Mouse (Mus musculus) ZHBTc4 (cell line): ENCODE results near the gene Mau2.
A peak's percentile ranks its signal among the peaks of the same experiment; 100 is the strongest.
"Not testable (repeated sequence)": the region's sequence is repeated elsewhere in the genome, so short reads cannot be mapped to it uniquely, and the experiment has no call there.

ENCODE experiments used
- DNase-seq: peaks from one replicate; pipeline ENCODE4 v3.0.0-alpha.2; 2011; ENCODE audit warnings: low read depth, low spot score

Gene Mau2

DNA sequence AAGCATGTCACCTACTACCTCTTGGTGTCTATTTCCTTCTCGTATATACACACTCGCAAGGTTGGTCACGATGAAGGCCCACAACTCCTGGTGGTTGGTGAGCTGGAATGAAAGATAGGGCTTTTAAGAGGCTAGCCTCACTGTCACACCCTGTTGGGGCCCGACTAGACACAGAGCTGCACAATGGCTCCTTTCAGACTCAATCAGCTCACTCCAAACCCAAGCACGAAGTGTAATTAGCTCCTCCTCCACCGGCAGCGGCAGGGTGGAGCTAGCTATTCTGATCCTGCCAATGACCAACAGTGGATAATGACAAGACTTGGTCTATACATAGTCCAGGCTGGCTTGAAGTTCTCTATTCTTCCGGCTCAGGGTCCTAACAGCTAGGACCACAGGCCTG, 18.9 kb downstream of the Mau2 start:
- peak; percentile 68 for DNase-seq

DNA sequence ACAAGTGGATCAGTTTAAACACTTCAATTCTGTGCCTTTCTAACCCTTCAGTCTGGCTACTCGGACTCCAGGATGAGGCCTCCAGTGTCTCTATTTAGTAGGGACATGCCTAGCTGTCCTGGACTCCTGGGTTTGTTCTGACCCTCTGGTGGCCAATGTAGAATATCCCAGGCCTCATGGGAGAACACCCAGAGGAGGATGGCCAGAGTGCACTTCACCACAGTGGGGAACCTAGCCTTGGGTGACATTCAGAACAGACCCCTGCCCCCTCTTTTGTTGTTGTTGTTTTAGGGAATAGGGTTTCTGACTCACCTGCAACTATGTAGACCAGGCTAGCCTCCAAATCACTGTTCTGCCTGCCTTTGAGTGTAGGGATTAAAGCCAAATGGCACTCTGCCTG, 27.5 kb downstream of the Mau2 start:
- no peak for DNase-seq

DNA sequence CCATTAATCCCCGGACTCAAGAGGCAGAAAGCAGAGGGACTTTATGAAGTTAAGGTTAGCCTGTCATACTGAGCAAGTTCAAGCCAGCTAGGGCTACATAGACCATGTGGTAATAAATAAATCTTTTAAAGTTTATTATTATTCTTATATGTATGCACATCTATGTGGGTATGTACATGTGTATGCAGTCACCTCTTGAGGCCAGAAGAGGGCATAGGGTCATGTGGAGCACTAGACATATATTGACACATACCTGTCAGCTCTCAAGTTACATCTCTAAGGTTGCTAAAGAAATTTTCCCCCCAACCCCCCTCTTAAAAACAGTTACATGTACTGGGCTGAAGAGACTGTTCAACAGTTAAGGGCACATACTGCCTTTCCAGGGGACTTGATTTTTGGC, 29.8 kb downstream of the Mau2 start:
- no peak for DNase-seq

DNA sequence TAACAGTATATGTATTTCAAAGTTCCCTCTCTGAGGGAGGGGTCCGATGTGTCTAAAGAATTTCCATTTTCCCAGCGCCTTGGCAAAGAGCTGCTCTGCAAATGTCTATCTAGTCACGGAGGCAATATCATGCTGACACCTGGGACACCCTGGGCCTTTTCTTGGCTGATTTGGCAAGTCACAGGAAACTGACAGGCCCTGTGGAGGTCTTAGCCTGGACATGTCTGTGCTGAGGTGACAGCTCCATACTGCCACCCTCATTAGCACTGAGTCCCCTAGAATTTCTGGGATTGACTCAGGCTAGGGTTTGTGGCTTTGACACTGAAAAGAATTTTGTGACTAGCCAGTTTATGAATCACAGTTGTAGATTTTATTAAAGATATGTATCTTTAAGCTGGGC, 30.2 kb downstream of the Mau2 start:
- DNase-seq, result no peak

DNA sequence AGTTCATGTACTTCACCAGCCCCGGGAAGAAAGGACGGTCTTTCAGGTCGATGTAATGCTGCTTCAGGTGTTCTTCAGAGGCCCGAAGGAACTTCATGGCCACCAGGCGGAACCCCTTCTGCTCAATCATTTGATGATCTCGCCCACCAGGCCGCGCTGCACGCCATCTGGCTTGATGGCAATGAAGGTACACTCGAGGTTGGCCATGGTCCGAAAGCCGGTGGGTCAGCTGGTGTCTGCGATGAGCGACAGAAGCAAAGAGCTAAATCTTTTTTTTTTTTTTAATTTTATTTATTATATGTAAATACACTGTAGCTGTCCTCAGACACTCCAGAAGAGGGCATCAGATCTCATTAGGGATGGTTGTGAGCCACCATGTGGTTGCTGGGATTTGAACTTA, 31.7 kb downstream of the Mau2 start:
- not testable (repeated sequence) for DNase-seq

DNA sequence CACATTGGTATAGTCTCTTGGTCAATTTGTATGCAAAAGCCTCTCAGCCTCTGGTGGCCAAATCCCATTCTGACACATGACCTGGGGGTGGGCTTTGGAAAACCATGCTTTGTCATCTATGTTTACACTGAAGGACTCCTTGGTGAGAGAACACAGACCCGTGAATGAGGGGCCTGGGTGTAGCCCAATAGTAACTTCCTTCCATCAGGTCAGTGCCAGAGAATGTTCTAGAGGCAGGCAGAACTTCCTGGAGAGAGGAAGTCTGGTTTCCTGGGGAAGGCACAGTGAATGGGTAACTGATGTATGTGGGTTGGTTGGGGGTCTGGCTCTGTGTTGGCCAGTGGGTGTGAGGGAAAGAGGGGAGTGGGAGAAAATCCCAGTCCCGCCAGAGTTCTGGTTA, 37.4 kb downstream of the Mau2 start:
- no peak for DNase-seq

DNA sequence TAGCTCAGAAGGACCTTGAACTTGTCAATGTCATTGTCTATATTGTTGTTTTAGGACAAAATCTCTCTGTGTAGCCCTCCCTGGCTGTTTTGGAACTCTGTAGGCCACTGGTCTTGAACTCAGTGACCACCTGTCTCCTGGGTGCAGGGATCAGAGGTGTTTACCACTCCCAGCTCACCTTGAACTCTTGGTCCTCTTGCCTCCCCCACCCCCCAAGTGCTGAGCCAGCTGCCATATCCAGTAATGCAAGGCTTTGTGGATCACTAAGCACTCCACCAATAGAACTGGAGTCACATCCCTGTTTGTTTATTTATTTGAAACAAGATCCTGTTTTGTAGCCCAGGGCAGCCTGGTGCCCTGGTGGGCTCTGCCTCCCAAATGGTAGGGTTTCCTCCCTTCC, 38.2 kb downstream of the Mau2 start:
- DNase-seq, result no peak

DNA sequence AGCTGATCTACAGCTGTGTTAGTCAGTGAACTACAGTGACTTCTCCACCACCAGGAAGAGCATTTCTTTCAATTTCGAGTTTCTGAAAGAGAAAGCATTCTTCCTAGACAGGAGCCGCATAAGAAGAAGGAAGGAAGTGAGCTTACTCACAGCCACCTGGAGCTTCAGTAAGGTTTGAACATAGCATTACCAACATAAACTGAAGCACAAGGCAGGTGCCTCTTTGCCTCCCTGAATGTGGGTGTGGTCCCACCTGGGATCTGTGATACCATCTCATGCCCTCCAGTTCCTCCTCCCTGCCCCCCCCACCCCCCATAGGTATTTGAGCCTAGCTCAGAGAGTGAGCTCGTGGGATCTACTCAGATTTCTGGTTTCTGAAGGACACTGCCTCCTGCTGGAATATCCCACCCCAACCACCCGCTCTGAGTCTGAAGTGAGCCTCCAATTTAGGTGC, 39.3 kb downstream of the Mau2 start:
- DNase-seq, result peak; percentile 43

DNA sequence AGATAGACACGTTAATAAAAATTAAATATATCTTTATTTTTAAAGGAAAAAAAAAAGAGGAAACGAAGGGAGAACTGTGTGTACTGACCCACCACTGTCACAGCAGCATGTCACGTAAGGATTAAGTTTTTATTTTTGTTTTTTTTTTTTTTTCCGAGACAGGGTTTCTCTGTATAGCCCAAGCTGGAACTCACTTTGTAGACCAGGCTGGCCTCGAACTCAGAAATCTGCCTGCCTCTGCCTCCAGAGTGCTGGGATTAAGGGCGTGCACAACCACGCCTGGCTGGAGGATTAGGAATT, 40.7 kb downstream of the Mau2 start:
- not testable (repeated sequence) for DNase-seq

DNA sequence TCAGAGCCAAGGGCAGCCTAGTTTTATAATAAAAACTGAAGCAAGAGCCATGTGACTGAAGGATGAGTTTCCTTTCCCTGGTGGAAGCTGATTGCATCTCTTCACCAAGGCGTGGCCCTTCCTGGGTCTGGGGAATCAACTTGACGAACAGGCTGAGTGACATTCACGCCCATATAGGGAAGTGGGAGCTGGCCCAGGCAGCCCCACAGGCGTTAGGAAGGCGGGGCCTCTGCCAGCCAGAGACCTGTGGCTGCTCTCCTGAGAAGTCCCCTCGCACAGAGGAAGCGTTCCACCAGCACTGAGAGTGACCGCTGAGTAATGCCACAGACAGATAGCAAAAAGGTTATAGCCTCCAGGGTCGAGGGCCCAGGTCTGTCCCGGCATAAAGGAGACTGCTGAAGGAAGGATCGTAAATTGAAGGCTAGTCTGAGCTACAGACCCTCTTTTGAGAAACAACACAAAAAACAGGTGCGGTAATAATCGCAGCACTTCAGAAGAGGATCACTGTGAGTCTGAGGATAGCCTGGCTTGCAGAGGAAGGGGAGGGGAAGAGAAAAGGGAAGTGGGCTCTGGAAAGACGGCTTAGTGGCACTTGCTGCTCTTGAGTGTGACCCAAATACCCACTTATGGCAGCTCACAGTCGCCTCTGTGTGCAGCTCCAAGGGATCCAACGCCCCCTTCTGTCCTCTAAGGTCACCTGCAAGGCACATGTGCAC, 41.2 kb downstream of the Mau2 start:
- DNase-seq, result peak; percentile 95

DNA sequence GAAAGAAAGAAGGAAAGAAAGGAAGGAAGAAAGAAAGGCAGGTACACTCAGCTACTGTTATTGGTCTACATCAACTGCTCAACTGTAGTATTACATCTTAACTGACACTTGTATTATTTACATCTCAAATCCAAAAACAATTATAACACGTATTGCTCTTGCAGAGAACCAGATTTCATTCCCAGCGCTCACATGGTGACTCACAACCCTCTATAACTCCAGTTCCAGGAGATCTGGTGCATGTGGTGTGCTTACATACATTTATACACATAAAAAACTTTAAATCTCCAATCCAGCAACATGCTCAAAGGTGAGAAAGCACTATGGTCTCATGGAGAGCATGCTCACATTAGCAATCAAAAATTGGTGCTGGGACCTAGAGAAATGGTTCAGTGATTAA, 42.3 kb downstream of the Mau2 start:
- DNase-seq, result no peak

DNA sequence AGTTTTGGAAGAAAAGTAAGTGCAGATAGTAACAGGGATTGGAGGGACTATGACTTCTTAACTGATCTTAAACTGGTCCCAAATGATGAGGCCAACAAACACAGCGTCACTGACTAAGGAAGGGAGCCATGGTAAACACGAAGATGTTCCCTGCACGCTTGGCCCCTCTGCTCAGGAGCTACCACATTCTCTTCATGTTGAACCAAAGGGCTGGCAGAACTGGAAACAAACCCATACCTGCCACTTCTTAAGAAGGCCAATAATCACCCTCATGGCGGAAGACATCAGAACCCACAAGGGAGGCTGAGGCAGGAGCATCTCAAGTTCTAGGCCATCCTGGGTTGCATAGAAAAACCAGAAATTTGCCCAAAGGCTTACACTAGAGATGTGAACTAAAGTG, 43.3 kb downstream of the Mau2 start:
- no peak for DNase-seq

DNA sequence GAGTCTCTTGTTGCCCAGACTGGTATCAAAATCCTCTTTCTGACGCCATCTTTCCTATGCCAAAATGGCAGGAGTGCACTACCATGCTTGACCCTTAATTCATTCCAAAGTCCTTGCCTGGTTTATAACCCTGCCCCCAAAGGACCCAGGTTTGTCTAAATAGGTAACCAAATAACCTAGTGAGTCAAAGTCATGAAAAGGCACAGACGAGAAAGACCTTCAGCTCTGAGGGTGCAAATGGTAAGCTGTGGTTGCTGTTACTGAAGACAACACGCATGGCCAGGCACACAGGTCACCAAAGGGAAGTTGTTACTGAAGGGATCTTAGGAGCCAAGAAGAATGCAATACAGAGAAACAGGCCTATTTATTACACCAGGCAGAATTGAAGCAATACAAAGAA, 43.8 kb downstream of the Mau2 start:
- no peak for DNase-seq

DNA sequence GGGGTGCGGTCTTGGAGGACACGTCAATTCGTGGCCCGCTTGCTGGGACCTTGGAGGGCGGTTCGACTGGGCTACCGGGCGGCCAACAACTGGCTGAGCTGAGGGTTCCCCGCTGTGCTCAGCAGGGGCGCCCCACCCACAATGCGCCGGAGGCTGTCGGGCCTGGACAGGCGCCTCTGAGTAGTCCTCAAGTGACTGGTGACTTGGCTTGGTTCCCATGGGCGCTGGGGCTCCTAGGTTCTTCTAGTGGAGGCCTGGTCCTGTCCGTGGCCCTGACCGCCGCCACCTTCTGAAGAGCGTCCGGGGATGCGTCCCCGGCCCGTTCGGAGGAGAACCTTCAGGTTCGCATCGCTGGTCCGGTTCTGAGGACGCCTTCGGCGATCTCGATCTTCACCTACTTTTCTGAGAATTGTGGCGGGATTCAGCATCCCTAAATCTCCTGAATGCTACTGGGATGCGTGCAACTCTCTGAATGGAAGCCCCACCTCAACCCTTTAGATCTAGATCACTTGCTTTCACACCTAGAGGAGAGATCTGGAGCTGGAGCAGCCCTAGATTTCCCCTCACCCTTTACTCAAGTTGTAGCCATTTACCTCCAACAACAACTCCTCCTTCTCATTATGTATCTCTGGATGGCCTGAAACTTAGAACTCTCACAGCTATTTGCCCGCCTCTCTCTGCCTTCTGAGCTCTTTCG, 45.8 kb downstream of the Mau2 start:
- DNase-seq, result no peak

DNA sequence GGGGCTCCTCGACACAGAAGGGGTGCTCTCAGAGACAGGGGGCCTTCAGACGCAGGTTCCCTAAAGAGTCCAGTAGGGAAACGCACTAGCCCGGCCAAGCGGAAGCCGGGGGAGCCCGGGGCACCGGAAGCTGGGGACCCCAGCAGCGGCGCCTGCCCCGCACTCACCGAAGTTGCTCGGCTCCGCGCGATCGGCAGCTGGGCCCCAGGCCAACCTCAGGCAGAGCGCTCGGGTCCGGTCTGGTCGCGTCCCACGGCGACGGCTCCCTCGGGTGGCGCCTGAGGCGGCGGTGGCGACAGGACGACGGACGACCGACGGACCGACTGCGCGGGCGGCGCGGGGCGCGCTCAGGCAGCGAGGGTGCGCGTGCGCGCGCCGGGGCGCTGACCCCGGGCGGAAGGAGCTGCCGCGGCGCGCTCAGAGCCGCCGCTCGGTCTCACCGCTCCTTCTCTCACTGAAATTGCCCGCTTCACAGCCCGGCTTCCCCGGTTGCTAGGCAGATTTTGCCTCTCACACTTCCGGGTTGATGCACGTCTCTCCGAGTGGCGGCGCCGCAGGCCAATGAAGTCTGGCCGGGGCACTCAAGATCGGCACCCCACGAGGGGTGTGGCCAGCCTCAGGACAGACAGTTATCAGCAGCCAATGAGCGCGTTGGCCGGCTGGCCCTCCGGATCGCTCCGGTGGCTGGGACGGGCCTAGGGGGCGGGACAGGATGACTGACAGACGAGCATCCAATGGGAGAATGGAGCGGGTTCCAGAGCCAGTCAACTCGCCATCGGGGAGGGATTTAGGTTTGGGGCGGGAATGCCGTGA, 46.6 kb downstream of the Mau2 start, which contains the start of gene Gatad2a:
Gatad2a (minus strand) TSS at position 609 of the 813 bp plus-strand sequence.
- DNase-seq, result peak; percentile 100

DNA sequence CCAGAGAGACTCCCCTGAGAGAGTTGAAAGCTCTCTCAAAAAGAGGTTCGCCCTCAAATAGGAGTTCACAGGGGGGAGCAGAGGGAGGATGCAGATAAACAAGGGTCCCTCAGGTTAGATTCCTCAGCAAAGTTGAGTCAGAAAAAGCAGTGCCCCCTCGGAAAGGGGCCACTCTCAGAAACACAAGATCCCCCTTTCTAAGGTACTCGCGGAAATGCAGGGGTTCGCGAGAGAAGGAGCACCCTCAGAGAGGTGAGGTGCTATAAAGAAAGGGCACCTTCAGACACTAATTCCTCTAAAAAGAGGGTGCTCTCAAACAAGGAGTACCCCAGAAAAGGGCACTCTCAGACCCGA, 47.1 kb downstream of the Mau2 start:
- no peak for DNase-seq

DNA sequence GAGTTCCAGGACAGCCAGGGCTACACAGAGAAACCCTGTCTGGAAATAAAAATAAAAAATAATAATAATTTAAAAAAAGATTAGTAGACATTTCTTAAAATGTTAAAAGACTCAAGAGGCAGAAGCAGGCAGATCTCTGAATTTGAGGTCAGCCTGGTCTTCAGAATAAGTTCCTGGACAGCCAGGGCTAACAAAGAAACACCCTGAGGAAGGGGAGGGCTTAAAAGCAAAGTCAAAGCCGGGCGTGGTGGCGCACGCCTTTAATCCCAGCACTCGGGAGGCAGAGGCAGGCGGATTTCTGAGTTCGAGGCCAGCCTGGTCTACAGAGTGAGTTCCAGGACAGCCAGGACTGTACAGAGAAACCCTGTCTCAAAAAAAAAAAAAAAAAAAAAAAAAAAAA, 53.6 kb downstream of the Mau2 start:
- peak; percentile 60 for DNase-seq

DNA sequence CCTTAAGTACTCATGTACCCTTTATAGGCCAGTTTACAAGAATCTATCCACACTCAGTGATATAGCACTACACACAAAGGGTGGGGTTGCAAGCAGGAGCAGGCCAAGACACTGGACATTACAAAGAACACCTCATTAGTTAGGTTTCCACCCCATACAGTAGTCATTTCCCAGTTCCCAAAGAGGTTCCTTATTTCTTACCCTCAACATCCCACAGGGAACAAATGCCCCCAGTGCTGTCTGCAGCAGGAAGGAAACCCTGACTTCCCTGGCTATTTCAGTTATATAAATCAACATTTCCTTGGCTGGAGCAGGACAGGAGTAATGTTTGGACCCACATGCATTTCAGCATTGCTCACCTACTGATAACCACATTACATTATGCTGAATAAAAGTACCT, 54.8 kb downstream of the Mau2 start:
- no peak for DNase-seq

DNA sequence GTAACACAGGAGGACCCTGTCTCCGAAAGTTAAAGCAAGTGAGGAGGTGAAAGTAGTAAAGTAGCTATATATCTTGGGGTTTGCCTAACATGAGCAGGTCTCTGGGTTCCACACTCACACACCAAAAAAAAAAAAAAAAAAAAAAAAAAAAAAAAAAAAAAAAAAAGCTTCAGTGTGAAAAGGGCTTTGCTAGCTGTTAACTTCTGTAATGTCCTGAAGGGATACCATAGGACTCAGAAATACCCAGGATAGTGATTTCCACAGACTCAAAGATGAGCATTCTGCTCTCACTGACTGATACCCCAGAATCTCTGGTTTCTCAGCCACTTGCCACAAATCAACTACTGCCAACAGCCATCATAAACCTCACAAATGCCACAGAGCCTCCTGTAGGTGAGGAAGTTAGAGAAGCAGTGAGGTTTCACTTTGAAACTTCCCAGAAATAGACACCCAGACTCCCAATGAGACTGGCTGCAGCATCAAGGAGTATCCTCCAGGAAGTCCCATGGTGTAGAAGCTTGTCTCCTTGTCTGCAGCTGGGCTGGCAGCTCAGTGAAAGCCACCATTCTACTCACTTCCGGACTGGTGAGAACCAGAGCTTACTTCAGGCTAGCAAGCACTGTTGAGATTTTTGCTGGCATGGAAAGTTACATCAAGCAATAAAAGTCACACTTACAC, 57.5 kb downstream of the Mau2 start:
- DNase-seq, result no peak

DNA sequence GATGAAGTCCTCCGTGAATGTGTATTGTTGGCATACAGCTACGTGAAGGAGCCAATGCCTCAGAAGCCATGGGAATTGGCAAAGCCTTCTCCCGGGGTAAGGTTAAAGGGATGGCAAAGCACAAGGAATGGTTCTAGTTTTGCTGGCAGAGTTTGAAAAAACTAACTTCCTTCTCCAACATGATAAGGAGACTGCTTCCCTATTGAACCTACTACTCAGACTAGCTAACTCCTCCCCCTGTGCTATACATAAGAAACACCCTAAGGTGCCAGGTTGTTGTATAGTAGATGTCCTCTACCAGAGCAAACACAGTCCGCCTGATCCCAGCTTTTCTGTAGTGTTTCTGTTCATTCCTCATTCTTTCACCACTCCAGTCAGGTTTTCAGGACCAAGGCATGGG, 64.1 kb downstream of the Mau2 start:
- no peak for DNase-seq

DNA sequence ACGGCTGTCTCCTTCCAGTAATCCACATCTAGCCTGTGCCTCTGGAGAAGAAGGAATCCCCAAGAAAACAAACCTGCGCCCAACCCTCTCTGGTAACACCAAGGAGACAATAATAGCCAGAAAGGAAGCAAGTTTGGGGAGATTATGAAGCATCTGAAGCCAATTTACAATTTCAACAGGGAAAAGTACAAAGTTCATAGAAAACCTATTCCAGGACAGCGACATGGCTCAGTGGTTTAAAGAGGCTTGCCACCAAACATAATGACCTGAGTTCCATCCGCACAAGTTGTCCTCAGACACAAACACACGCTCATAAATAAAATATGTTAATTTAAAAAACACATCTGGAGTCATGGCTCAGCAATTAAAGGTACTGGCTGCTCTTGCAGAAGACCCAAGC, 67.7 kb downstream of the Mau2 start:
- no peak for DNase-seq

DNA sequence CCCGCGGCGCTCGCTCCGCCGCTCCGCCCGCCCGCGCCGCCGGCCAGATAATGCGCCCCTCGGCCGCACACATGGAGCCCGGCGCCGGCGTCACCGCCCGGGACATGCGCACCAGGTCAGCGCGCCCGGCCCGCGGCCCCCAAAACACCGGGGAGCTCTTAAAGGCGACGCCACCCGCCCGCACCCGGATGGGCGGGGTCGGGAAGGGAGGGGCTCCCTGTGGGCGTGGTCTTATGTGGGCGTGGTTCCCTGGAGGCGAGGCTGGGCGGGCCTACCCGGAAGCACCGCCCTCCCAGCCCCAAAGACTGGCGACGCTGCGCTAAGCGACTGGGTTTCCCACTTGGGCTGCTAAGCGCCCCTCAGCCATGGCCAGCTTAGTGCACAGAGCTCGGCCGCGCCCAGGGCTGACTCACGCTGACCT, 68.3 kb downstream of the Mau2 start:
- DNase-seq, result peak; percentile 92
